Mouse (Mus musculus) lung, adult 2 months (tissue): ENCODE measurements at regions not wholly inside any gene's neighbourhood (a gene's known extent, or its start where the extent isn't known, plus 50 kb on each side); places are given as distances from the start of the nearest gene placed in this dataset.

ENCODE experiments used
- CTCF ChIP-seq: fragments of 200-500 bp; IDR thresholded peaks from 2 replicates; pipeline ENCODE4 v1.5.1; 2011; ENCODE audit warnings: mild to moderate bottlenecking, low read length, control low read depth; ENCODE audit not compliant: insufficient read depth
- POLR2A ChIP-seq: fragments of 200-500 bp; IDR thresholded peaks from 2 replicates; pipeline ENCODE4 v1.6.1; 2011; ENCODE audit warnings: low read depth, mild to moderate bottlenecking, control low read depth, low read length, borderline replicate concordance; ENCODE audit errors: extremely low read depth

DNA sequence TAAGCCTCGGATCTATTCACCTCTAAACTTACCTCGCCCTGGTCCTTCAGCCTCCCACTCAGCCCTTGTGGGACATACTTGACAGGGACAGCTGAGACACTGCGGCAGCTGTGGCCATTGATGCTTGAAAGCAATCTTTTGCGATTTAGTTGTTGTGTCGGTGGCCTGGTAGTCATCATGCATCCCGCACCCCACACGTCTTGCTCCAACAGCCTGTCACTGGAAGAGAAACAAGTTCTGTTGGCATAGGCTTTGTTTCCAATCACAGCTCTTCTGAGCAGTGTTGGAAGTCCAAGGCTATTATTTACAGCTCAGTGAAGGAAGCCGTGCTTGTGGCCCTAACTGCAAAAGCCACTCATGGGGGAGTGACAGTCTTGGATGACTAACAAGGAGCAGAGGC, 480.2 kb upstream of the Castor2 start:
- TF ChIP-seq CTCF: no peak
- TF ChIP-seq POLR2A: no peak
